Mouse (Mus musculus): ENCODE results near the gene Nfx1.

DNA sequence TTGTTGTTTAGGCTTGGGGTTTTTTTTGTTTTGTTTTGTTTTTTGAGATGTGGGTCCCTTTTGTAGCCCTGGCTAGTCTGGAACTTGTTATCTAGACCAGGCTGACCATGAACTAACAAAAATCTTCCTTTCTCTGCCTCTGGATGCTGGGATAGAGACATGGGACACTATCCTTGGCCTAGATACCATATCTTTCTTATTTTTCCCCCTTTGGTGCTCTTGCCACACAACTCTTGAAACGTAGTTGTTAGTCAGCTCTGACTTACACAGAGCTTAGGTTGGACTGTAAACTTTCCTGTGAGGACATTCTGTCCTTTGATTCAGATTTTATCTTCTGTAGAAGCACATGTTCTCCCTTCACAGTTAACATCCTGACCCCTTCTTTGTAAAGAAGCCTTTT is 8.7 kb downstream of the Nfx1 start:
- TF ChIP-seq EP300 (IDR thresholded peaks at IDR 0.05) = no peak
- no peak for TF ChIP-seq CTCF (IDR thresholded peaks at IDR 0.05)
